Mouse (Mus musculus): ENCODE measurements around the gene Ptprd. TPM values are rescaled to one million over a fixed set of nuclear protein-coding genes. Genes with fewer than 3 reads are reported as not detected.
"Not testable (repeated sequence)": the region's sequence is repeated elsewhere in the genome, so short reads cannot be mapped to it uniquely, and the experiment has no call there.

The Ptprd gene
- polyA plus RNA-seq, 1 experiment from 2014 or later = 14.0 TPM

DNA sequence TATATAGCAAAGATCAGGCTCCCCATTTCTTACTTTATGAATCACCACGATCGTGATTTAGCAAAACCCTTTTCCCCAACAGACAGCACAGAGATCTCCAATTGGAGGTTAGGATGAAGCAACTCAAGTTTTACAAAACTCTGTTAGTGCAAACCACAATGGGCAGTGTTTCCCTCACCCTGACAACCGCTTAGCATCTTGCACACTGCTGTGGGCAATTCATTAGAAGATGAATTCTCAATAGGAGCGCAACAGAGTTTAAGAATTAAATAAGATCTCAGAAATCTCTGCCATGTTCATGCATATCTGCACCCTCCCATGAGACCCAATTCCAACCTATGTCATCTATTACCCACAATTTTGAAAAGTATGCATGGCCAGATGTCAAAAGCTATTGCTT is 1773.7 kb downstream of the Ptprd start:
- no peak for ATAC-seq (ENCODE audit: low read depth)
- Histone ChIP-seq H3K27me3 (ENCODE audit: control insufficient read depth, insufficient read depth, low read depth, low read length) (no peaks in the 10 kb centered on the region), H3K4me1 (replicated peaks; ENCODE audit: control insufficient read depth, insufficient read depth, low read length) (peaks cover 4% of the 10 kb centered on the region), H3K4me2 (ENCODE audit: low read depth, low read length) (no peak overlapping the region), H3K9ac (ENCODE audit: low read length) (no peak overlapping the region), H3K4me3 (ENCODE audit: low read length) (no peak overlapping the region), H3K36me3 (ENCODE audit: control insufficient read depth, insufficient read depth, low read length) (no peaks in the 10 kb centered on the region), H3K27ac (ENCODE audit: low read length) (no peak overlapping the region), H3K9me3 (ENCODE audit: control insufficient read depth, low read length) (no peaks in the 10 kb centered on the region)
- WGBS = 87% methylated on average over 4 of the region's 4 CpGs

DNA sequence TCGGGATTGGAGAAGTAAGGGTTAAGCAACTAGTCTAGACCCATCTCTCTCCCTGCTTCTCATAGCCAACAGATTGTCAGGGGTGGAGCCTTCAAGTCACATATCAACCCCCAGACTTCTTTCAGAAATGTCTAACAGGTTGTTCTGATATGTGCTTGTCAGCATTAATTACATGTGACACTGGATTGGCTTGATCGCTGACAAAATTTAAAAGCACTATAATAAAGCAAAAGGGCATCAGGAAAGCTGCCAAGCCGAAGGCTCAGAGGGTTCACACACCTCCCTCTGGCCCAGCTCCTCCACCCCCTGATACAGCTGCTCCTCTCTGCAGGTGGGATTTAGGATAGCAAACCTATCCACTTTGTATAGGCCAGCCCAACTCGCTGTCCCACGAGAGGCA is 1775.8 kb downstream of the Ptprd start:
- H3K4me3 ChIP-seq (ENCODE audit: low read length) = no peak overlapping the region
- H3K27me3 ChIP-seq (ENCODE audit: control insufficient read depth, insufficient read depth, low read depth, low read length) = no peaks in the 10 kb centered on the region
- ATAC-seq (ENCODE audit: low read depth) = no peak
- no peaks in the 10 kb centered on the region for H3K36me3 ChIP-seq (ENCODE audit: control insufficient read depth, insufficient read depth, low read length)
- H3K4me1 ChIP-seq (replicated peaks; ENCODE audit: control insufficient read depth, insufficient read depth, low read length) = peaks cover 2% of the 10 kb centered on the region
- H3K27ac ChIP-seq (ENCODE audit: low read length) = no peak overlapping the region
- no peaks in the 10 kb centered on the region for H3K9me3 ChIP-seq (ENCODE audit: control insufficient read depth, low read length)
- H3K9ac ChIP-seq (ENCODE audit: low read length) = no peak overlapping the region
- WGBS = 62% methylated on average over 5 of the region's 5 CpGs
- H3K4me2 ChIP-seq (ENCODE audit: low read depth, low read length) = no peak overlapping the region

DNA sequence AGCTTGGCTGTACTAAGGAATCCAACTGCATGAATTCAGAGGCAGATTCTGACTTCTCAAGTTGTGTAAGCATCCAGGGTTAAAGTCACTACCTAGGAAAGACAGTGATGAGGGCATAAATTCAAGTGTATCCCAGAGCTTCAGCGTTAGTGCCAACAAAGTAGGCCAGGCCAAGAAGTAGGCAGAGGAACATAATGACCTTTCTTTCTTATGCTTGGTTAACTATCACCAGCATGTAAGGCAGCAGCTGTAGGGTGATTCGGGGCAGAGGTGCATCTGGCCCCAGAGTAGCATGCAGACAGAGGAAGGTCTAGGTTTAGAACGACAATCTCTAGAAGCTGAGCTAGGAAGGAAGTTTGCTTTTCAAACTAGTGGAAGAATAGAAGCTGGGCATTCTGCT is 1782.0 kb downstream of the Ptprd start:
- no peak overlapping the region for H3K4me2 ChIP-seq (ENCODE audit: low read depth, low read length)
- H3K4me1 ChIP-seq (replicated peaks; ENCODE audit: control insufficient read depth, insufficient read depth, low read length) = 0 out of 2 replicates have a peak, but pooled peaks cover 2% of the 10 kb centered on the region
- no peaks in the 10 kb centered on the region for H3K27me3 ChIP-seq (ENCODE audit: control insufficient read depth, insufficient read depth, low read depth, low read length)
- no peak for ATAC-seq (ENCODE audit: low read depth)
- H3K9me3 ChIP-seq (ENCODE audit: control insufficient read depth, low read length) = no peaks in the 10 kb centered on the region
- H3K27ac ChIP-seq (ENCODE audit: low read length) = no peak overlapping the region
- H3K4me3 ChIP-seq (ENCODE audit: low read length) = no peak overlapping the region
- H3K9ac ChIP-seq (ENCODE audit: low read length) = no peak overlapping the region
- H3K36me3 ChIP-seq (ENCODE audit: control insufficient read depth, insufficient read depth, low read length) = no peaks in the 10 kb centered on the region
- 61% methylated on average over 3 of the region's 3 CpGs for WGBS

DNA sequence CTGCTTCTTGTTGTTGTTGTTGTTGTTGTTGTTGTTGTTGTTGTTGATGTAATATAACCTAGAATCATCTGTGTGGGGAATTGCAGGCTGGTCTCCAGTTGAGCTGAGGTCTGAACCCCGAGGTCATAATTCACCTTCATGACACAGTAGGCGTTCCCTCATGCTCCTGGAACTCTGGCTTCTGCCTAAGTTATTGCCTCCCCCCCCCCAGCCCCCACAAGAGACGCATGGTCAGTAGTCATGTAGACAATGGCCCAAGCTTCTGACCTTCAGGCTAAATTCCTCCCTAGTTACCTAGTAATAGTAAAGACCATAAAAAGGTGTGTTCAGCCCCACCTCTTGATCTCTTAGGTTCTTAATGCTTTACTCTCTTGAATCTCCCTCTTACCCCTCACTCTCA is 1784.7 kb downstream of the Ptprd start:
- not testable (repeated sequence) for H3K9me3 ChIP-seq (ENCODE audit: control insufficient read depth, low read length); H3K27me3 ChIP-seq (ENCODE audit: control insufficient read depth, insufficient read depth, low read depth, low read length); H3K4me3 ChIP-seq (ENCODE audit: low read length); H3K36me3 ChIP-seq (ENCODE audit: control insufficient read depth, insufficient read depth, low read length); H3K27ac ChIP-seq (ENCODE audit: low read length); H3K4me2 ChIP-seq (ENCODE audit: low read depth, low read length); H3K9ac ChIP-seq (ENCODE audit: low read length); H3K4me1 ChIP-seq (replicated peaks; ENCODE audit: control insufficient read depth, insufficient read depth, low read length); ATAC-seq (ENCODE audit: low read depth)
- 93% methylated on average over 3 of the region's 3 CpGs for WGBS

DNA sequence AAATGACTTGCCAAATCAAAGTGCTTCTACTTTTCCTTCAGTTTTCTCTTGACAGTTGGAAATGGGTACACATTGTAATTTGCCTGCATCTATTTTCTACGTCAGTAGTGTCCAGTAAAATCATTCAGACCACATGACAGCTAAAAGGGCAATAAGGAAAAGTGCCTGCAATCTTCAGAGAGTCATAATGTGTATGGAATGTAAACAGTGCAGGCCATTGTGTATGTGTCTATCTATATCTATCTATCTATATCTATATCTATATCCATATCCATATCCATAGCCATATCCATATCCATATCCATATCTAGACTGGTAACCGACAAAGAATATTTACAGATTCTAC is 1786.6 kb downstream of the Ptprd start:
- Histone ChIP-seq H3K4me3 (ENCODE audit: low read length) (no peak overlapping the region), H3K36me3 (ENCODE audit: control insufficient read depth, insufficient read depth, low read length) (no peaks in the 10 kb centered on the region), H3K4me1 (replicated peaks; ENCODE audit: control insufficient read depth, insufficient read depth, low read length) (0 out of 2 replicates have a peak, but pooled peaks cover 2% of the 10 kb centered on the region), H3K27me3 (ENCODE audit: control insufficient read depth, insufficient read depth, low read depth, low read length) (no peaks in the 10 kb centered on the region), H3K4me2 (ENCODE audit: low read depth, low read length) (no peak overlapping the region), H3K9me3 (ENCODE audit: control insufficient read depth, low read length) (no peaks in the 10 kb centered on the region), H3K27ac (ENCODE audit: low read length) (no peak overlapping the region), H3K9ac (ENCODE audit: low read length) (no peak overlapping the region)
- peak; percentile 65 for ATAC-seq (ENCODE audit: low read depth)
- WGBS = 62% methylated on average over 2 of the region's 2 CpGs

DNA sequence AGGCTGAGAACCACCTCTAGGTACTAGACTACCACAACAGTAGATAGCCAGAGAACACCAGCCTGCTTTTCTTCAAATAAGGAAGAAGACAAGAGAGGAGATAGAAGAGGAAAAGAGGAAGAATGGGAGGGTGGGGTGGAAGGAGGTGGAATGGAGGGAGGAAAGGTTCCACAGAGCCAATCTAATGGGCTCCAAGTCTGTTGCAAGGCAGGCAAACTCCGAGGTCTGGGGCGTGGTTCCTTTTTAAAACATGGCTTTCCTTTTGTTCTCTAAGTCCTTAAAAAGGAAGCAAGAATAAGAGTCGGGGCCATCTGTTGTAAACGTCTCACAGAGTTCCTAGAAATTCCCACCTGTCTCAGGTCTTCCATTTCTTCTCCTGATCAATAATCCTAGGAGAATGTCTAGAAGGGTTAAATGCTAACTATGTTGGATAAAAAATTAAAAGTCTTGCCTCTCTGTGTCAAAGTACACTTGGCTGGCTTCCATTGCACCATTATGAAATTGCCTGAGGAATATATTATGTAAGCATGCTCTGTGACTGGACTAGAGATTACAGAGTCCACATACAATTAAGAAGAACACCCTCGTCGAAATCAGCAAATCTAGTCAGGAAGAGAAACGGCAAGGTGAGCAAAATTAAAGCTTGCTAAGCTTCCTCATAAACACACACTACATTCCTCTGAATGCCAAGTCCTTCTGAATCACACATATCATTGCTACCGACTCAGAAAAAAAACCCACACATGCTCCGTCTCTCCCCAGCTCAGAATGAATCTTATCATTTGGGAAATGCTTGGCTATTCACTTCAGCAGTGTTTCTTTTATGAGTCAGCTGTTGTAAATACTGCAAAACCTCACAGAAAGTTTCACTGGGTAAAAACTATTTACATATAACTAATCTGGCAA is 1787.2 kb downstream of the Ptprd start:
- Histone ChIP-seq H3K9ac (ENCODE audit: low read length) (no peak overlapping the region), H3K36me3 (ENCODE audit: control insufficient read depth, insufficient read depth, low read length) (no peaks in the 10 kb centered on the region), H3K4me3 (ENCODE audit: low read length) (no peak overlapping the region), H3K27me3 (ENCODE audit: control insufficient read depth, insufficient read depth, low read depth, low read length) (no peaks in the 10 kb centered on the region), H3K27ac (ENCODE audit: low read length) (no peak overlapping the region), H3K9me3 (ENCODE audit: control insufficient read depth, low read length) (no peaks in the 10 kb centered on the region), H3K4me1 (replicated peaks; ENCODE audit: control insufficient read depth, insufficient read depth, low read length) (0 out of 2 replicates have a peak, but pooled peaks cover 2% of the 10 kb centered on the region), H3K4me2 (ENCODE audit: low read depth, low read length) (0 out of 2 replicates have a peak overlapping the region, but pooled peaks have one; percentile 11)
- 46% methylated on average over 9 of the region's 9 CpGs for WGBS
- peak; percentile 85 for ATAC-seq (ENCODE audit: low read depth)

DNA sequence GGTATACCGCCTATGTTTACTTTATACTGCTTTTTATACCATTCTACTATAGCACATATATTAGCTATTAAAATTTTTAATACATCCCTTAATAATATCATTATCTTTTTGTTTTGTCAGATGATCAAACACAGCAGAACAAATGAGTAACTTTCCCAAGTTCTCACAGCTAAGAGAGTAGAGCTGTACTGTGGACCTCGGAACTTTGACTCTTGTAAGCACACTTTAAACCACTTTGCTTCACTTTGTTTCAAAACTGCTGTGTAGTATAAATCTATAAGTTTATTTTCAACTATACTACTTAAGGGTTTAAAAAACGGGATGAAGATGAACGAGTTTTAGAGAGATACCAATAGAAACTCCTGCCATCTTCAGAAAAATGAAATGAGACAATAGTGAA is 1789.6 kb downstream of the Ptprd start:
- no peaks in the 10 kb centered on the region for H3K27me3 ChIP-seq (ENCODE audit: control insufficient read depth, insufficient read depth, low read depth, low read length)
- no peaks in the 10 kb centered on the region for H3K36me3 ChIP-seq (ENCODE audit: control insufficient read depth, insufficient read depth, low read length)
- H3K9ac ChIP-seq (ENCODE audit: low read length) = no peak overlapping the region
- no peak for ATAC-seq (ENCODE audit: low read depth)
- WGBS = 78% methylated on average over 4 of the region's 4 CpGs
- no peak overlapping the region for H3K27ac ChIP-seq (ENCODE audit: low read length)
- H3K9me3 ChIP-seq (ENCODE audit: control insufficient read depth, low read length) = no peaks in the 10 kb centered on the region
- H3K4me3 ChIP-seq (ENCODE audit: low read length) = no peak overlapping the region
- no peak overlapping the region for H3K4me2 ChIP-seq (ENCODE audit: low read depth, low read length)
- 0 out of 2 replicates have a peak, but pooled peaks cover 2% of the 10 kb centered on the region for H3K4me1 ChIP-seq (replicated peaks; ENCODE audit: control insufficient read depth, insufficient read depth, low read length)

DNA sequence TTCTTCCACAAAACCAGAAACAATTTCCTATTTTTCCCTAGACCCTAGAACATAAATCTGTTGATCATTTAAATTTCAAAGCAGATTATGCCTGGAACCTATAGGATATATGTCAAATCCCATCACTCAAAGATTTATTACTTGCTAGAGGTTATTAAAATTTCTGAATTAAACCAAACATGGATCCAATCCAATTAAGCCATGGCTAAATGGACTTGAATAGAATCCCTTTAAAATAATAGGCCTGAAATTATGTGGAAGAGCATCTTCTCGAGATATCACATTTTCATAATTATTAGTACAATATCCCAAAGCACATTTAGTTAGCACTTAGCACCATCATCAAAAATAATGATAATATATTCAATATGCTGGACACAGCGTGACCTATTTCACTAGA is 1792.1 kb downstream of the Ptprd start:
- Histone ChIP-seq H3K27me3 (ENCODE audit: control insufficient read depth, insufficient read depth, low read depth, low read length) (no peaks in the 10 kb centered on the region), H3K9ac (ENCODE audit: low read length) (no peak overlapping the region), H3K36me3 (ENCODE audit: control insufficient read depth, insufficient read depth, low read length) (no peaks in the 10 kb centered on the region), H3K9me3 (ENCODE audit: control insufficient read depth, low read length) (no peaks in the 10 kb centered on the region), H3K4me3 (ENCODE audit: low read length) (no peak overlapping the region), H3K4me1 (replicated peaks; ENCODE audit: control insufficient read depth, insufficient read depth, low read length) (no peaks in the 10 kb centered on the region), H3K27ac (ENCODE audit: low read length) (no peak overlapping the region), H3K4me2 (ENCODE audit: low read depth, low read length) (no peak overlapping the region)
- ATAC-seq (ENCODE audit: low read depth) = no peak
- WGBS = 74% methylated on average over 2 of the region's 2 CpGs

DNA sequence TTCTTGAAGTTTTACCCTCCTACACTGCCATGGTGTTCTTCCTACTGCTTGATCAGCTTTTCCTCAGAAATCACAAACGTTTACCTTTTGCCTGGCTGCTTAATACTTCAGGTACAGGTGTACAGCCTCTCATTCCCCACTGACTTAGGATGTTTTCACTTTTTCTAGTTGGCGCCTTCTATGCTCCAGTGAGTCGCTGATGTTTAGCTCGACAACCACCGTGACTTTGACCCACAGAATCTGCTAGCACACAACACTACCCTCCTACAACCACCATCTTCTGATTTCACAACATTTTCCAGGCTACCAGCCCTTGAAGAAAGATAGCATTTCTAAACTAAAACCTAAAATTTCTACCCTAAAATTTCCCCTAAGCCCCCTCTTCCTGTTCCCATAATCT is 1794.1 kb downstream of the Ptprd start:
- no peak overlapping the region for H3K4me3 ChIP-seq (ENCODE audit: low read length)

More for the DNA sequence above, 1794.1 kb downstream of the Ptprd start:
- no peak for ATAC-seq (ENCODE audit: low read depth)
- Histone ChIP-seq H3K9me3 (ENCODE audit: control insufficient read depth, low read length) (no peaks in the 10 kb centered on the region), H3K36me3 (ENCODE audit: control insufficient read depth, insufficient read depth, low read length) (no peaks in the 10 kb centered on the region), H3K27ac (ENCODE audit: low read length) (no peak overlapping the region), H3K27me3 (ENCODE audit: control insufficient read depth, insufficient read depth, low read depth, low read length) (no peaks in the 10 kb centered on the region), H3K4me2 (ENCODE audit: low read depth, low read length) (no peak overlapping the region), H3K9ac (ENCODE audit: low read length) (no peak overlapping the region), H3K4me1 (replicated peaks; ENCODE audit: control insufficient read depth, insufficient read depth, low read length) (no peaks in the 10 kb centered on the region)
- WGBS = 92% methylated on average over 5 of the region's 5 CpGs

All from lung, embryonic 16.5 days (tissue).